Mouse (Mus musculus): ENCODE results near the gene Cerk. TPM values are rescaled to one million over a fixed set of nuclear protein-coding genes. Genes with fewer than 3 reads are reported as not detected.
A peak's percentile ranks its signal among the peaks of the same experiment; 100 is the strongest.
"Not testable (repeated sequence)": the region's sequence is repeated elsewhere in the genome, so short reads cannot be mapped to it uniquely, and the experiment has no call there.

The Cerk gene
- polyA plus RNA-seq, 2 experiments from 2014 or later: 5.1 to 5.7 TPM

DNA sequence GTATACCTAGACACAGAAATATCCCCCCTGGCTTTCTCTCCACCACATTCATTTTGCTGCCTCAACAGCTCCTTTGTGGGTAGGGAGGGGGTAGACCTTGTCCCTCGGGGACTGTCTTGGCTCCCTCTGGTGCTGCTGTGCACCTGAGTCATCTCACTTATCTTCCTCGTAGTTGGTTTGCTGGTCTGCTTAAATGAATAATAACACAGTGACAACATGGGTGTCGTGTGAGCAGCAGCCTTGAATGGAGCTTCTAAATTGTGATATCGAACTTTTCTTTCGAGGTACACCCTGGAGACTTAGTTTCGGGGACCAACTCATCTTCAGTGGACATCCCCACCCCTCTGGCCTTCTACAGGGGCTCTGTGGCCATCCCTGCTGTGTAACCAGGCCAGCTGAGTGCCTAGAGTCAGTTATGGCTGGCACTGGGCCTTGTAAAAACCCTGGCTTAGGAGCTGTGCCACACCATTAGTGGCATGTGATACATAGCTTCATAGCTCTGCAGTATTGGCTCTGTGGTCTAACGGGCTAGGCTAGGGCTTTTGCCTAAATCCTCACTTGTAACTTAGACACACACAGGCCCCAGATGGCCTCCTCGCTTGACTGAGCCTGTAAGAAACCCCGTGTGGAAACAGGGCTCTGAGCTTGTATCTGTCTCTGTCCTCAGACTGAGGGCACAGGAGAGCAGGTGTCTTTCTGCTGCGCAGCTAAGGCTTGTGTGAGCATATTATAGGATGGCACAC lies 75.4 kb downstream of the Cerk start:
- no peak for ATAC-seq

DNA sequence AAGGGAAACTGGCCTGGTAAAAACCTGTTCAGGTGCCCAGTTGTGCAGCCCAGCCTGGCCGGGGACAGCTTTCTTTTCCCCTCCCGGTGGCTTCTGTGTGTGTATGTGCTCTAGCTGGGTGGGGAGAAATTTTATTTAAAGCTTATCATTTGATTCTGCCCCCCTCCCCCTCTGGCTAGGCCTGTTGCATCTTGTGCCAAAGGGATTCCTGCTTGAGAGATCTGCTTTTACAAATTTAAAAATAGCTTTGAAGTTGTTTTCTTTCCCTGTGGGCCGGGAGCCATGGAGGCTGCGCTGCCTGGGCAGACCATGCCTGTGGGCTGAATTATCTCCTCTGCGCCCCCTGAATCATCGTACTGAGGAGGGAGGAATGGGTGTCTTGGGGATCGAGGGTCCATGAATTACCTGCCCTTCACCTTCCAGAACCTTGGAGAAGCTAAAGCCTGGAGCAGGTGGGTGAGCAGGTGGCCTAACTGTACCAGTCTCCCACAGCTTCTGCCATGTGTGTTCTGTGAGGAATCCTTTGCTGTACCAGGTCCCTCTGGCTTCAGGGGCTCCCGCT lies 76.2 kb downstream of the Cerk start:
- no peak for ATAC-seq

DNA sequence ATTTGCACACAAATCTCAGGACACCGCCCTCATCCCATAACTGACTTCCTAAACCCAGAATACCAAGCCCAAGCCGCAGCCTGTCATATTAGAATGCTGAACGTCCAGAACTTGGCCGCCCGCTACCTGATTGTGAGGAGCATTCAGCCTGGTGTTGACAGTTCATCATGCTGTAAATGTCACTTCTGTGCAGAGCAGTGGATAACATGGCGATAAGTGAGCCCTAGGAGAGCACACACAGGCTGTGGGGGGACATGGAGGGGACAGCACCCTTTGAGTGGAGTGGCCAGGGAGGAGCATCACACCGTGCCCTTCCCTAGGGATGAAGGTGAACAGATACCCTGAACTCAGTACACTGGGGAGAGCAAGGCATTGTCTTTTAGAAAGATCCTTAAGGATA lies 76.7 kb downstream of the Cerk start:
- ATAC-seq: no peak

DNA sequence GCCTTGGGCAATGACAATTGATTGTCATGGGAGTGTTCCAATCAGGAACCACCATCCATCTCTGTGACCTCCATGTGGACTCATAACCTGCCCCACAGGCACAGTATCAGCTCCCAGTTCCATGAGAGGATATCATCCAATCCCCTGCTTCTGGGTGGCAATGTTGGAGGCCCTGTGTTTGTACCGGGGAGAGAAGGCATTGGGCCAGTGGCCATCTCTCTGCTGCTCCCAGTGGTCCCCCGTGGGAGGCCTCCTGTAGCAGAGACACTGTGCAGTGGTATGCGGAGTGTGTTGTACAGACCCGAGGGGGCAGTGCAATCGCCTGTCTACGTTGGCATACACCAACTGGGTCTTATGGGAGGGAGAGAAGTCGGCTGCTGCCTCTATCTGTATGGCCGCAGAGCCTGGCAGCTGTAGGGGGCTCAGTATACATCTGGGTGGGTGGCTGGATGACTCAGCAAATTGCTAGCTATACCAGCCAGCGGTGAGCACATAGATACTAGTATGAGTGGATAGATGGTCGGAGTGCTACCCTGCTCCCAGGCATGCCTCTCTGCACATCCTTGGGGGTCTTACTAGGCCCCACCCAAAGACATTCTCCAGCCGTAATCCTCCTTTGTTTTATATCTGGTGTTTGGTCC lies 78.0 kb downstream of the Cerk start:
- no peak for ATAC-seq

DNA sequence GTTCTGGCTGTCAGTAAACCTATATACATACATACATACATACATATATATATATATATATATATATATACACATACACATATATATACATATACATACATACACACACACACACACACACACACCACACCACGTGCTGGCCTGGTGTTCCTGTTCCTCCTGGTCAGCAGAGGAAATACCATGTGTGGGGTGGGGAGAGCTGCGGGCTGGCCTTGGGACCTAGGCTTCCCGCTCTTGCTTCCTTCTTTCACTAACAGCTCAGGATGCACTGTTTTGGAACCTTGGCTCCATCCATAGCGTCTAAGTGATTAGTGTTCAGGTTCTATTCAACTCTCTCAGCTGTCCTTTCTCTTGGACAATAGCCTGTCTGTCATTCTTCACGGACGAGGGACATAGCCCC lies 80.2 kb downstream of the Cerk start:
- ATAC-seq: no peak

DNA sequence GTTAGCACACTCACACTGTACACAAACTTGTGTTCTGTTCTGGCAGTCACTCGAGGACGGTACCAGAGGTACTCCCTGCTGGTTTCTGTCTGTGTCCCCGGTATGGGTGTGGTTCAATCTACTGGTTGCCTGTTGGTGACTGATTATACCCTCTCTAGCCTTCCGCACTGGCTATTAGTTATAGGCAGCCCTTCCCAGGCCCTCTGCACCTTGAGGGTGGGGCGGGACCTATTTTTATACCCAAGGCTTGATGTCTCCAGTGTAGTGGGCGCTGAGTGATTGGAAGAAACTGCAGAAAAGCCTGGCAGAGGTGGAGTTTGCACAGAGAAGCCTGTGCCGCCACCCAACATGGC lies 80.6 kb downstream of the Cerk start:
- ATAC-seq: no peak

DNA sequence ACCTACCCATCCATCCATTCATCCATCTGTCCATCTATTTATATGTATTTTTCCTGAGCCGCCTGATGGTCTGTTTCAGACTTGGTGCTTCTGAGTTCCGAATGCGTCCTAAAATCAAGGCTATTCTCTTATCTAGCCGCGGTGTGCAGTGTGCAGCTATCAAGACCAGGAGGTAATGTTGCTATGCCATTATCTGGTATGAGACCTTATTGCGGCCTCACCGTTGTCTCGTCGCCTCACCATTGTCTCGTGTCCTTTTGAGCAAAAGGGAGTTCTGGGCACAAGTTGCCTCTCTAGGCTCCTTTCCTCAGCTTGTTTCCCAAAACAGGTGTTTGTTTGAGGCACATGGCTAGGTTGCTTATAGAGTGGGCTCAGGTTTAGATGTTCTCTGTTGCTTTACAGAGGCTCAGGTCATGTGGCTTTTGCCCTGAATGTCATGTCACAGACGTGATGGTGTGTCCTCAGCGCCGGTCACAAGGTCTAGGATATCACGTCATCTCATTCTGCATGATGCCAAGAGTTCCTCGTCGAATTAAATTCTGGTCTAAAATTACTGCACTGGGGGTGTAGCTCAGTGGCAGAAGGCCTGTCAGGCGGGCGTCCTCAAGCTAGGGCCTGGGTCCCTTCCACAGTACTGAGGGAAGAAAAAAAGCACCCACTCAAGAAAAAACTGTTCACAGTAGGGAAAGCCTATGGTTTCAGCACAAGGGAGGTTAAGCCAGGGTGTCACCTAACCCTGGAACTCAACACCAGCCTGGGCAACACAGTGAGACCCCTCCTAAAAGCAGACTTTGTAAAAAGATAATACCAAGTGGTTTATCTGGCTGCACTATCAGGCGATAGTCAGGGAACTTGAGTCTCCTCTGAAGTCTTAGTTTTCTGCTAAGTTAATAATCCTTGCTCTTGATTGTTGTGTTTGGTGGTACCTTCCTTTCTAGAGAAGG lies 81.3 kb downstream of the Cerk start:
- no peak for ATAC-seq

DNA sequence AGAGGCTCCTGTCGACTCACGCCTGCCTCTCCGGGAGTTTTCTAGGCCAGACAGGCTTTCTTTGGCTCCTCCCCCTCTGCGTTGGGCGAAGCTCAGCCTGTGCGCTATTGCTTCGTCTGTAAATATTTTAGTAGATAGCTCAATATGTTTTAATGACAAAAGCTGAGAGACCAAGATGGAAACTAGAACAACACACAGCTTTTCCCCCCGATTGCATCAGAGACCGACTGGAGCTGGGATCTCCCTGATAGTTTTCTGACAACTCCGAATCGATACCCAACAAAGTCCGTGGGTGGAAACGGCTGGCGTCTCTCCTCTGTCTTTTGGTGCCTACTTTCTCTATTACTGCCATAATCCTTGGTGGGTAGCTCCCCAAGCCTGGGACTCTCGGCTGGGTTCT lies 83.6 kb downstream of the Cerk start:
- no peak for ATAC-seq

DNA sequence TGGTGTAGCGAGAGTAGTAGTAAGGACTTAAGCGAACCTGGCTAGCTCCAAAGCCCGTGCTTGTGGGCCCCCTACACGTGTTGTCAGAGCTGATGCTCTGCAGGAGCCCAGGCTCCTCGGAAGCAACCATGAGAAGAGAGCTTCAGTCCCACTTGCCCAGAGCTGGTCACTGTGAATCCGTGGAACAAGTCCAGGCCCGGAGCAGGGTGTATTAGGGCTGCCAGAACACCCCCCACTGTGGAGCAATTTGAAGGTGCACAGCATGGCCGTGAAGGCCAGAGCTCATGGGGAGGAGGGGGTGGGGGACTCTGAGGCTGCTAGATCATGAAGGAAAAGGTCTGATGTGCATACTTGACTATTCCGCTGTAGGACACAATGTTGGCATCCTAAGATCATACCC lies 84.4 kb downstream of the Cerk start:
- no peak for ATAC-seq

DNA sequence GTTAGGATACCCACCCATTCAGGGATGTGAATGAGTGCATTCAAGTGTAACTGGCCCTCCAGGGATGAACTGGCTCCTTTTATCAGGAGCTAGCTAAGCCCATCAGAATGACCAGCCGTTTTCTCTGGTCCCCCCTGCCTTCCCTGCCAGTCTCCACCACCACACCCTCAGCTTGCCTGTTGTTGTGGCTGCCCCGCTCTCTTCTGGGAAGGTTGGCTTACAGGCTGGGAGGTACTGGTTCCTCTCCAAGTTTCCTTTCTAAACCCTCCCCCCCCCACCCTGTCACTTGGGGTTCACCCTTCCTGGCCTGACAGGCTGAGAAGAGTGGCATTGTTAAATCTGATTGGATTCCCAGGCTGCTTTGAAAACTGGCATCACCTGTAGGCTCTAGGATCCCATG lies 88.1 kb downstream of the Cerk start:
- no peak for ATAC-seq

DNA sequence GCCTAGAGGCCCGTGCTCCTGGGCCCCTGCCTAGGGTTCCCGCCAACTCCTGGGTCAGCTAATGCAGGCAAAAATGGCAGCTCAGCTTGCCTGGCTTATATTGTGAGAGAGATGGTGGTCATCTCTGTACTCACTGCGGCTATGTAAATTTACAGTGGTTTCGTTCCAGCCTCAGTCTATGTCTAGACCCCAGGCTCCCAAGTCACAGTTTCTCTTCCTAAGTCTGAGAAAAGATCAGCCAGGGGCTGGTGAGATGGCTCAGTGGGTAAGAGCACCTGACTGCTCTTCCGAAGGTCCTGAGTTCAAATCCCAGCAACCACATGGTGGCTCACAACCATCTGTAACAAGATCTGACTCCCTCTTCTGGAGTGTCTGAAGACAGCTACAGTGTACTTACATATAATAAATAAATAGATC lies 89.3 kb downstream of the Cerk start:
- ATAC-seq: not testable (repeated sequence)

DNA sequence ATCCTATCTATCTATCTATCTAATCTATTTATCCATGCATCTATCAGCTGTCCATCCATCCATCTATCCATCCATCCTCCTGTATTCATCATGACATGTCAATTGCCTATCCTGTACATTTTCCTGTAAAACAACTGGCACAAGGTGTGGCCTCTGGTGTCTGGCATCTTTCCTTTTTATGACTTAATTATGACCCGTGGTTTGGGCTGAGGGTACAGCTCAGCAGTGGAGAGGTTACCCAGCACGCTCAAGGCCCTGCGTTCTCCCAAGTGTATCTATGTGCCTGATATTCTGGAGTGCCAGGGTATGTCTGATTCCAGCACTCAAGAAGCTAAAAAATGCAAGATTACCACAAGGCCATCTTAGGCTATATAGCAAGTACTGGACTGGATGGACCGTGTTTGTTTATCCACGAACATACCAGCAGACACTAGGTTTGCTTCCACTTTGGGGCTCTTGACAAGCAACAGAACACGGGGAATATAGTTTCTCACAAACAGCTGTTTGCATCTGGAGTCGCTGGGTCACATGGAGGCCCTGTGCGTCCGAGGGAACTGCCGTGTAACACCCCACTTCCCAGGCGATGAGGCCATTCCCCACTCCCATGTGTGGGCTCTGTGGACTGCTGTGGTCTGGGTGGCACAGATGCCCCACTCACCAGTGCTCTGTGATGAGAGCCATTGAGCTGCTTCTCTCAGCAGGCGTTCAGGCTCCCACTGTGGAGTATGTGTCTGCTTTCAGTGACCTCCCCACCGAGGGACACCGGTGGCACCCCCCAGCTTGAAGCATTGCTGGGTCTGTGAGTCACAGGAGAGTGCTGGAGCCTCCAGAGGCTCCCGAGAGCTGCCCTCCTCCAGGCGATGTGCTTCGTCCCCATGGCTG lies 90.0 kb downstream of the Cerk start:
- no peak for ATAC-seq

DNA sequence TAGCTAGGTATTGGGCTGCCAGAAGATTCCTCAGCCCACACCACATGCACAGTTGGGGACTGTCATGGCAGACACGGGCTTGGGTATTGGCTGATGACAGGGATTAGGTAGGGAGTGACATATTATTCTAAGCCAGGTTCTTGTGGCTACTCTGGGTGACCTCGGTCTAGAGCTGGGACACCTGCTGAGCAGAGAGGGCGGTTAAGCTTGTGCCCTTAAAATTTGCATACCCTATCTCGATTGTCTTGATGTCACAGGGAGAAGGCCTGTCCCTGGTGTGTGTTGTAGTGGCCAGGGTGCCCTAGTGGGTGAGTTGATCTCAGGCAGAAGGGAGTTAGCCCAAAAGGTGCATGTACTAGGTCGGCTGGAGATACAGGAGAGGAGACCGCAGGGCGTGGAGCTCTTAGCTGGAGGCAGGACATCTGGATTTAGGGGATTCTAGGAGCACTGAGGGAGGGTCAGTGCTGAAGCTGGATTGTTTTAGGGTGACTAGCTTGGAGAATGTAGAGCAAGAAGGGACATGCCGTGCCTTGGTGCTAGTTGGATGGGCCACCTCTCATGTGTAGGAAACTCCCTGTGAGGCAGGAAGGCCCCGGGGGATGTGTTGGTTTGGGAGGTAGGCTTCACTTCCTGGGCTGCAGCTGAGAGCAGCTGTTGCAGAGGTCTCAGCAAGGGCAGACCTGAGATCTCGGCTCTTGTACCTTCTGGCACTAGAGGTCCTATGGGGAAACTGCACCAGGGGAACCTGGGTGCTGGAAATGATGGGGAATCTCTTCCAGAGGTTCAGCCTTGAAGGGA lies 91.4 kb downstream of the Cerk start:
- peak; percentile 87 for ATAC-seq

DNA sequence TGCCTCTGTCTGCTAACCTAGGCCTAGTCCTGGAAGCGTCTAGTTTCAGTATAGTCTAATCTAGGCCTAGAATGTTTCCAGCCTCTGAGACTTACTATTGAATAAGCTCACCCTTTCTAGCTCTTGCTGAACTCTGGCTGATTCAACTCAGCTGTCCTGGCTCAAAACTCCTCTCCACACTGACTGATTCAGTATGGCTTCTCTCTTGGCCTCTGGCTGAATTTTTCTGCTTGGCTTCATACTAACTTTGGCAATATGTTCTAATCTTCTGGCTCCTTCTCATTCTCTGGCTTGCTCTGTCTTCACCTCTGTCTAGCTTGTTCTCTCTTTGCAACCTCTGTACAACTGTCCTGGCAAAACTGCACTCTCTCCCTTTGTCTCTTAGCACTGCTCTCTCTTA lies 92.7 kb downstream of the Cerk start:
- no peak for ATAC-seq

DNA sequence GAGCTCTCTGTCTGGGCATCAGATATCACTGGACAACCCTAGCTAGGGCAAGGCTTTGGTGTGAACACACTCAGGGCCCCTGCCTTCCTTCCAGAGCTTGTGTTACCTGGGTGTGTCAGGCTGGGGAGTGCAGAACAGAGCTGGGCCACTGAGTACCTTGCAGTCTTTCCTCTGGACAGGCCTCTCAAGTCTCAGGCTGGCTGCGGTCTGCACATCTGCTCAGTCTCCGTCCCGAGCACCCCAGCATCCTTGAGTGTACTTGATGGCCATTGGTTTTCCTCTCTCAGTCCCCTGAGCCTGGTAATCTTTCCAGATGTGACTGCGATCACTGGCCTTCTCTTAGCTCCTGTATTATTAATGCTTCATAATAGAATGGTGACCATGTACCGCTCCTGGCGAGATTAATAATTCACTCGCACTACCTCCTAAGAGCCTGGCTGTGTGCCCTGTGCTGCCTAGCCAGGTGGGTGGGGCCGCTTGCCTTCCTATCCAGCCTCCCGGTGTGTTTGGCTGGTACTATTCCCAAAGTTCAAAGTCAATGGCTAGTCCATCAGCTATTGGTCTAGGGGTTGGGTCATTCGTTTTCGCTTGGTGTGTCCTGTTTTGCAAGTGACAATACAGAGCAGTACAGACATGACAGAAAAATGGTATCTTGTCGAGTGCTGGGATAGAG lies 93.8 kb downstream of the Cerk start:
- no peak for ATAC-seq

DNA sequence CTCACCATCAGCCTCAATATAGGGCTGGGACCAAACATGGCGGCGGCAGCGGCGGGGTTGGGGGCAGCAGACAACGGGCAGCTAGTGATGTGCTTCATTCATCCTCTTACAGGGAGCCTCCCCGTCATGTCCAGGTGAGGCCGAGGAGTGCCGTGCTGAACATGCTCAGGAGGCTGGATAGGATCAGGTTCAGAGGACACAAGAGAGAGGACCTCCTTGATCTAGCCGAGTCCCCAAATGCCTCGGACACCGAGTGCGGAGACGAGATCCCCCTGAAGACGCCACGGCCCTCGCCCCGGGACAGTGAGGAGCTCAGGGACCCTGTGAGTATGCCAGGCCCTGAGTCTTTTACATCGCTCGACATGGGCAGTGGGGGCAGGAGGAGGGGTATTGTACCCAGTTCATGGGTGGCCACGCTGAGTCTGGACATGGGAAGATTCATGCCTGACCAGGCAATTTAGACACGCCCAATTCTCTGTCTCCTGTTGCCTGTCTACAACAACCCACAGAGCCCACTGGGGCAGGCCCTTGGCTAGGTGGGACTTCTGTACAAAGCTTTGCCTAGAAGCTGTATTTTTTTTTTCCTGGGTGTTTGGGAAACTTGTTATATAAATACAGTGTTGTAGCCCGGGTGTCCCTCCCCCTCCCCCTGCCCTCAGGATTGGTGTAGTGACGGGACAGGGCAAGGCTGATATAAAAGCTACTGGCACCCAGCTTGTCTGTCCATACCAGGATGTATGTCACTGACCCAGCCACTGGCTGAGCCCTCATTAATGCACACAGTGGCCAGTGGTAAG lies 94.5 kb downstream of the Cerk start:
- no peak for ATAC-seq

DNA sequence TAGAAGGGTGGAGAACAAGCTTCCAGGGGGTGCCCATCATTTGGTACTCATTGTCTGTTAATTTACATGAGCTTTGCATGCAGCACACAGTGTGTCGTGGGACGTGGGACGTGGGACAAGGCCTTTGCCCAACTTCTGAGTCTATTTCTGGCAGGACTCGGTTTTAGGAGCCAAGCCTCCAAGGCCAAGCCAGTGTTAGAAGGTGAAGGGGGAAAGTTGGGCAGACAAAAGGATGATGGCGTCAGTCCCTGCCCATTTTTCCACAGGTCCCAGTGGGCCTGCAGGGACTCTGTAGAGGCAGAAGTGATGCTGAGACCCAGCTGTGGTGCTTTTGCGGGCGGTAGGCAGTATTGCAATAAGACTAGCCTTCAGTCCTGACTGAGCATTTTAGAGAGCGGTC lies 95.4 kb downstream of the Cerk start:
- no peak for ATAC-seq

DNA sequence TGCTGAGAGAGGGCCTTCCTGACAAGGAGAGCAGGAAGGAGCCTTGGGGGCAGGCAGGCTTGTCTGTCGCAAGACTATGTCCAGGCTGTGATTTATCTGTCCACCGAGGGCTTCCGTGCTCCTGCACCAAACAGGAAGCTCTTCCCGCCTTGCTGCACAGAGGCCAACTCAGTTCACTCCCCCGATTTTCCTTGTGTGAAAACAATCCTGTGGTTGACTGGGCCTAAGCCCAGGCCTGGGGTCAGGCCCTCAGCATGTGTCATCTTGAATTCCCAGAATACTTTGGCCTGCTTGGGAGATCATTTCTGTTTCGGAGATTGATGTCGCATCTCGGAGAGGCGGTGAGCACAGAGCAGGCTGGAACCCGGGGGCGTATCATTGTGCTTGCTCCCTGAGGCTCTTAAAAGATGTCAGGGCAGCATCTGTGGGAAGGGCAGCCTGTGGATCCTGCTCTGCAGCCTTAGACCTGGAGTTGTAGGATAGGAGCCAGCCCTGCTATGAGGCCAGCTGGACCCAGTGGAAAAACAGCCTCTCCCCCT lies 95.9 kb downstream of the Cerk start:
- no peak for ATAC-seq
